Mouse (Mus musculus) layer of hippocampus, postnatal 25 days (tissue): ENCODE results near the gene Lrpprc. TPM values are rescaled to one million over a fixed set of nuclear protein-coding genes. Genes with fewer than 3 reads are reported as not detected.

ENCODE experiments used
- DNase-seq, 2 experiments: peaks; one replicate each; pipeline ENCODE4 v3.0.0; 2022; ENCODE audit warnings: mixed read lengths in 2 of 2, low spot score in 1 of 2; ENCODE audit errors: extremely low spot score in 1 of 2
- total RNA-seq, 2 experiments: library from RNA; stranded (reverse); gene quantifications; 2 replicates each; pipeline ENCODE4 v1.2.3; 2021

Gene Lrpprc
- total RNA-seq, 2 experiments from 2014 or later, result 60.3 to 61.0 TPM

DNA sequence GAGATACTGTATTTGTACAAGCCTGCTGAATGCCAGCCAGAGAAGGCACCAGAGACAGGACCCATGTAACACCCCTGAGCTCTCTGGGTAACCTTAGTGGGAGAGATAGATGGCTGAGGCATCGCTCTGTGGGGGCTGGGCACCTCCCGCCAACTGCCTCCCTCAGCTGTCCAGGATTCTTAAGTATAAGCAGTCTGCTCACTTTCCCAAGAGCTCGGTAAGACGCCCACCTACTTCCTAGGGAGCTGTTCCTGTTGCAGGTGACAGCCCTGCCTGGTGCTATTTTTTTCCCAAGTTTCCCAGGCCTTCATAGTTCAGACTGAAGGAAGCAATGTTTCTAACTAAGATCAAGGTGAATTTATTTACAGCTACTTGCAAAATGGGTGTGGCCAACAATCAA is 115.4 kb downstream of the Lrpprc start:
- no peak for DNase-seq

DNA sequence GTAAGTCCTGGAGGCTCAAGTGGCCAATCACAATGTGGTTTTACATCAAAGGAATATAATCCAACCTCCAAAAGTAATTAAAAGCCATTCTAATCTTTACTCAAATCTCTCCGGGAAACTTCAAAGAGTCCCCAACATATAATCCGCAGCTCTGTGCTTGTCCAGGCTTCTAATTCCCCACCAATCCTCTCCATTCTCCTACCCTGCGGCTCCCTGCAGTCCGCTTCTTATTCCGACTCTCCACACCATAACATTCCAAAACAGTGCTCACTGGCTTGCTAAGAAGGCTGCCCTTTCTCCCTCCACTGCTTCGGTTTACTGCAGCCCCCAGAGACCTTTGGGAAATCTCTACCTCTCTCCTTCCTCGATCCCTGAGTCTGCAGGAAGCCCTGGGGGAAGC is 116.5 kb downstream of the Lrpprc start:
- no peak for DNase-seq

DNA sequence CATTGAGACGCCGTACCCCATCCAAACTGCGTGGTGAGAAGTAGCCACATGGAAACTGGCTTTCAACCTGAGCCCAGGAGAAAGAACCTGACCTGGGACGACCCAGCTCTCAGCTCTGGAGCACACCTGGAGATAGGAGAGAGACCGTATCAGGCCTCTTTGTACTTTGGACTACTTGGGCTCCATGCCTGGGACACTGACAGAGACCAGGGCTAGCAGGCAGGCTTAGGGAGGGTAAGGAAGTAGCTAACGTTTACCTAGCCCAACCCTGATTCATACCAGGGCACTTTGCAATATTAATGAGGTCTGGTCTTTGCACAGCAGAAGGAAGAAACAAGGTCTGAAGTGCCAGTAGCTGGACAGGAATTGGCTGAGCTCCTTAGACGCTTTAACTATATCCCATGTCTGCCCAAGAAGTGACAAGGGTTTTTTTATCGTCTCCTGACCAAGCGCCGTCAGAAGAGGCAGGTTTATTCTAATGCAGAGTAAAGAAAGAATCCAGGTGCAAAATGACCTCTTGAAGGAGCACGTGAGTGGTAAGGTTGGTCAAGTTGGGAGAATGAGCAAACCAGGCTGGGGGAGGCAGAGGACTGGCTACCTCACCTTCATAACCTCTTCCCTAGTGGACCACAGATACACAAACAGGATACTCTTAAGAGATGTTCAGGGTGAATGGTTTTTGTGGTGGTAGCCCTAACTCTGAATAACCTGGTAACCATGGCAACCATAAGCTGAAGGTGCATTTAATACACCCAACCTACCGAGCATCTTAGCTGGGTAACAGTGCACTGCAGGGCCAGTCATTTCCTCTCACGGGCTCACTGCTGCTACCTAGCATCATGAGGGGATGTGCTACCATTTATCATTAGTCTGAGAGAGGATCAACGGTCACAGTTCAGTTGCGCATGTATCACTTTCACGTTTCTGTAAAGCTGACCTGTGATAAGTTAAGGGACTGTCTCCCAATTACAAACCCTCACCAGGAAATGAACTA is 117.9 kb downstream of the Lrpprc start:
- DNase-seq, result no peak

DNA sequence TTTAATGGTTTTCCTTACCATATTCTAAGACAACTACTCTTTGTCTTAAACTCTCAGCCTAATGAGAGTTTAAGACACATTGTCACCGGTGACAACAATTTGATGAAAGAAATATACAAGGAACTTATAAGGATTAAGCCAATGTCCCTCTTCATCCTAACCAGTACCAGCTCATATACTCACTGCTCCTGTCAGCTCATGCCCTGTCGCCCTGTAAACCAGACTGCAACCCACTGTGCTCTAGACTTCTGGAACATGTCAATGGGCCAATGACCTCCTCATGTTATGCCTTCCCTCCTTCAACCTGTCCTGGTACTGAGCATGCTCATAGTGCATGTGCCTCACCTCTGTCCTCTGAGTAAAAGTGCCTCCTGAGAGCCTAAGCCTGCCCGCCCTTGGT is 122.7 kb downstream of the Lrpprc start:
- DNase-seq, result no peak

DNA sequence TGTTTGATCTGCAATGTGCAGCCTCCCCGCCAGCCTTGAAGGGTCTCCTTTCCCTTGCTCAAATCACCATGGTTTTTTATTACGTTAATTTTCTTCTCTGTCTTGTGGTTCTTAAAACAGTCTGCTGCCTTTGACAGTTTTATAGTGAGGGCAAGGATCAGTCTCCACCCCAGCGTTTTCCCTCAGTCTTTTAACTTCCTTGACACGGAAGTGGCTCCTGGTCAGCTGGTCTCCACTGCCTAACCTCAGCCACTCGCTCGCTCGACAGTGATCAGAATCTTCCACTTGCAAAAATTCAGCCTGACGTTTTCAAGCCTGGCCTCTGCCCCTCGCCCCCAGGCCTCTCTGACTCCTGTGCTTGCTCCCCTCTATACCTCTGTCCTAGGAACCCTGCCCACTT is 124.9 kb downstream of the Lrpprc start:
- no peak for DNase-seq

DNA sequence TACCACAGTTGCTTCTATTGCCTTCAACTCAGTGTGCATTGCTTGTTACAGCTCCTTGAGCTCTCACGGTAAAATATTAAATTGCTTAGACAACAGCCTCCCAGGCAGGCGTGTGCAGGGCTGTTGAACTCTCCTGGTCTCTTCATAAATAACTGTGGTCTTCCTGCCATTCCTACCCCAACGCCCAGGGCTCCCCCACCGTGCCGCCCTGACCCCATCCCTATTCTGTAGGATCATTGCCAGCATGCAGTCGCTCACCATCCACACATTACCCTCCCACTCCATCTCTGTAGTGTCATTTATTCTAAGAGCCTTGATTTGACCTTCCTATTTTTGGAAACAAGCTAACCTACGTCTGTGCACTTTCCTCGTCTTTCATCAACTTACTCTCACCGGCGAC is 125.5 kb downstream of the Lrpprc start:
- no peak for DNase-seq

DNA sequence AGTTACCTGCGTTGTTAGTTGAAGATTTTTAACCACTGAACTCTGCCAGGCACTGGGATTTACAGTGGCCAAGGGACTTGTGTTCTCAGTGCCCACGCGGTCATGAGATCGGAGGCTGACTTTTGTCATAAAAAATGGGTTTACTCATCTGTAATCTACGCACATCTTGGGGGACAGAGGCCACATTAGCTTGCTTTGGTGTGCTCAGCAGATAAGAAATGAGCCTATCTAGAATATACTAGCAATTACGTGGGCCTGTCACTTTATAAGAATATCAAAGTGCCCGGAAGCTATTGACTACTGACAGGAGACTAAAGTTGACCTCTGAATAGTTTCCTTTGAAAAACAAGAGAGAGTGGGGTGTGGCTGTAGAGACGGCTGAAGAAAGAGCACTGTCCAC is 131.6 kb downstream of the Lrpprc start:
- no peak for DNase-seq

DNA sequence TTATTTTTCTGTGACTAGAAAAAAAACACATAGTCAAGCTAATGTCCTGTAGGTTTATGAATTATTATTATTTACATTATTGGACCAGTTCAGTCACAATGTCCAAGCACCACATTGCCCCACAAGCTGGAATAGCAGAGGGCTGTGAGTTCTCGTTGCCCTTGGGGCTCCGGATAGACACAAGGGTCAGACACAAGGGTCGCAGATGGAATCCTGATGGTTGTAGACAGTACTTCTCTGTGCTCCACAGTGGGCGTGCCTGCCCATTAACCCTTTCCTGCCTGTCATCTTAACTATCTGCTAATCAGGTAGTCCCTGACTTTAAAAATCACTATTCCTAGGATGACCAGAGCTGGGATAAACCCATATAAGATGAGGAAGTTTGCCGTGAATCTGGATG is 132.4 kb downstream of the Lrpprc start:
- DNase-seq, result no peak

DNA sequence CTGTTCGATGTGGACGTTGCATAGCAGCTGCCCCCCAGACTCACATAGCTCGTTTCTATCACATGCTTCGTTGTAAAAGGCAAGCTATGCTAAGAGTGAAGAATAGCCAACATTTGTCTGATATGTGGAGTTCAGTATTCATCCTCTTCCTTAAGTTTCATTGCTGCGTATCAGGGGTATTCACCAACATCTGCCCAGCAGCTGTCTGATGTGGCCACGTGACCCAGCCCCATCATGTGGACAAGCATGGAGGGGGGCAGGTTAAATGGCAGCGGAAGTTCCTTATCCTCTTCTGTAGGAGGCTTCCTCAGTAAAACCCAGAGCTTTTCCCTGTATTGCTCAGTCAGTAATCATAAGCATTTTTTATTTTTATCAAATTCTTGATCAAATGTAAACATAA is 132.8 kb downstream of the Lrpprc start:
- no peak for DNase-seq

DNA sequence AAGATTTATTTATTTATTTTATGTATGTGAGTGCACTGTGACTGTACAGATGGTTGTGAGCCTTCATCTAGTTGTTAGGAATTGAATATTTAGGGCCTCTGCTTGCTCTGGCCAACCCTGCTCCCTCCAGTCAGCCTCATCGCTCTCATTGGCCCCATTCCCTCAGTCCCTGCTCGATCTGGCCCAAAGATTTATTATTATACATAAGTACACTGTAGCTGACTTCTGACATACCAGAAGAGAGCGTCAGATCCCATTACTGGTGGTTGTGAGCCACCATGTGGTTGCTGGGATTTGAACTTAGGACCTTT is 133.2 kb downstream of the Lrpprc start:
- DNase-seq, result no peak

DNA sequence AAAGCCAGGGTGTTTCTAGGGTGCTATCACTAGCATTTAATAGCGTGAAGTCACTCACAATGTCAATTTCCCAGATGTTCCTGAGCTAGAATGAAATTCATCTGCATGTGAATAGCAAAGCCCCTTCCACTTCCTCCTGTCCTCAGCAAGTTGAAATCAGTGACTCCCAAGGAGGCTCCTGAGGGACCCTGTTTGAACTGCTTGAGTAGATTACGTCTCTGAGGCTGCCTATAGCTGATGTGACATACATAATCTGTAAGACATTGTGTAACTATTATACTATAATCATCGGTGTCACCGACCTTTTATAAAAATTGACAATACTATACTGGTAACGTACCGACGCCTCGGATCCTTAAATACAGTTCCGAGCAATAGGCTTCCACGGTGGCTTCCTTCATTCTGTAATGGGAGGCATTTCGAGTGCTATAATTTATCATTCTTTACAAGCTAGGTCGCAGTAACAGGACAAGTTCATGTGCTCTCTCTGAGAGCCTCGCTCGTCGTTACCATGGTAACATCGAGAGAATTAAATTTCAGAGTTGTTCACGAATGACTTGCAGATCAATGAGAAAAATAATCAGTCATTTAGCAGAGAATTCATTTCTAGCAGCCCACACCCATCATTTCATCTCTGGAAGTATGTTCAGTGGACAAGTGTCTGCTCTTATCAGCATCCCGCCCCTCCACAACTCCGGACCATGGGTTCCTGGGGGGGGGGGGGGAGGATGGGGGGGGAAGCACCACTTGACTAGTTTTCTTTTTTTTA is 133.8 kb downstream of the Lrpprc start:
- DNase-seq, result no peak

DNA sequence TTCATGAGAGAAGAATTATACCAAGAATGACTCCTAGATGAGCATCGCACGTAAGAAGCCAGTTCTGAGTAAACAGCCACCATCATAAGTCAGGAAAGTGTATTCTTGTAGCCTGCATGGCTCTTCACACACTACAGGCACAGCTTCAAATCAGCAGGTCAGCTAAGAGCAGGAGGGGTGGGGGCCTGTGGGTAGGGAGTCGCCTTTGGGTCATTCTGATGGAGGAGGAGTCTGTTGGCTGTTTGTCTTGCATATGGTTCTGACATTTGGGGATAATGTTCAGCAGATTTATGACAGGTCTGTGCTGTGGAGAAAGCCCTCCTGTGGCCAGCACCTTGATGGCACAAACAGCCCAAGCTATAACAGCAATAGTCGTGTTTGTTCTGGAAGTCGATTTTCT is 134.4 kb downstream of the Lrpprc start:
- DNase-seq, result no peak

Other genes starting within 250 kb of the Lrpprc start
- gene Dync2li1, start 164.3 kb downstream of the Lrpprc start, total RNA-seq, result 10 to 100 TPM; 20.4 to 20.5 TPM
- gene Abcg8, start 114.5 kb downstream of the Lrpprc start, total RNA-seq, result not detected
- not detected for gene Abcg5, start 107.8 kb downstream of the Lrpprc start, total RNA-seq
- gene Ppm1b, start 166.0 kb upstream of the Lrpprc start, total RNA-seq, result 100 to 1,000 TPM; 126 to 129 TPM
- under 1 TPM in 1 of 2 experiments, not detected in 1; 0.12 TPM for gene Slc3a1, start 237.6 kb upstream of the Lrpprc start, total RNA-seq